Mouse (Mus musculus): ENCODE measurements at regions not wholly inside any gene's neighbourhood (a gene's known extent, or its start where the extent isn't known, plus 50 kb on each side); places are given as distances from the start of the nearest gene placed in this dataset.

GRCm38 (mm10) chr16:87067981-87068380, 286.0 kb upstream of the N6amt1 start:
- DNase-seq (ENCODE audit: low spot score) = no peak

DNA sequence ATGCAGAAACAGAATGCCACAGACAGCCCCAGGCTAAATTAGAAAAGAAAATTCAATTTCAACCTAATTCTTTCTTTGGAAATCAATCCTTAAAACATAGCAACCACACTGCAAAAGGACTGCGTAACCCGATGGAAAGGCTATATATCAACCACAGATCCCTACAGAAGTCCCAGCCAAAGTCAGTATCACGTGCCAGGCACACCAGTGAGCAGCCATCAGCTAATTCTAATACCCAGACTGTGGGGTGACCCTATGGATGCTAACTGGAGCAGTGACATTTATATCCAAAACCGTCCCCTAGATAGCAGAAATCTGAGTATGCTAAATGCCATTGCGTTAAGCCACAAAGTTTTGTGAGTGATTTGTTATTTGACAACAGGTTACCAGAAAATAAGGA, 286.5 kb upstream of the N6amt1 start:
- no peak for DNase-seq (ENCODE audit: low spot score)

DNA sequence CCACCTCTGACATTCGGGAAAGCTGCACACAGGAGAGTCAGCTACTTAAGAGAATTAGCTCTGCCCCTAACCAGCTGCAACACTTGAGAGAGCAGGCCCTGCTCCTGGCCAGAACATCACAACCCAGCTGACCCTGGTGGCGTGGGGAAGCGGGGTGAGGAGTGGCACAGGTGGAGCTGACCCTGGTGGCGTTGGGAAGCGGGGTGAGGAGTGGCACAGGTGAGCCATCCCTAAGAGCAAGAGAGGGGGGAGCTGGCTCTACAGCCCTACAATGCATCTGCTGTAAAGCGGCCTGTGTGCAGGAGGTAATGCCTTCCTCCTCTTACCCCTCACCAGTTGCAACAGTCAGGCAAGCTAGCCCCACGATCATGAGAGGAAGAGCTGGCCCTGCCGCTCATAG, 293.5 kb upstream of the N6amt1 start:
- no peak for DNase-seq (ENCODE audit: low spot score)

- no peak for DNase-seq (ENCODE audit: low spot score)
These were observed 304.1 kb upstream of the N6amt1 start for GRCm38 (mm10) chr16:87049741-87050383.

GRCm38 (mm10) chr16:87044773-87045561, 309.0 kb upstream of the N6amt1 start:
- DNase-seq (ENCODE audit: low spot score) = peak; percentile 35

GRCm38 (mm10) chr16:87043689-87044088, 310.3 kb upstream of the N6amt1 start:
- no peak for DNase-seq (ENCODE audit: low spot score)

- DNase-seq (ENCODE audit: low spot score) = no peak
These were observed 313.6 kb upstream of the N6amt1 start for GRCm38 (mm10) chr16:87040366-87040765.

DNA sequence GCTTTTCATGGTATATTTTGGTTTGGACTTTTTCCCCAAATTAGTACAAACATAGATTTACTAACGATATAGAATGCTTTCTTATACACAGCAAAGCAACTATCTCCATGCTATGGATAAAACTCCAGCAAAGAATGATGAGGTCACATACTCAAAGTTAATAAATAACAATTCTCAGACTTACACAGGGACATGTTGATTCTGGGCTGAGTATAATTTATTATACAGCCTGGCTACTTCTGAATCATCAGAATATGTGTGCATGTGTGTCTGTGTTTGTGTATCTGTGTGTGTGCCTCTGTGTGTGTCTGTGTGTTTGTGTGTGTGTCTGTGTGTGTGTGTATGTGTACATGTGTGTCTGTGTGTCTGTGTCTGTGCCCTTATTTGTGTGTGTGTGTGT, 314.1 kb upstream of the N6amt1 start:
- no peak for DNase-seq (ENCODE audit: low spot score)

- DNase-seq (ENCODE audit: low spot score) = no peak
These were observed 316.9 kb upstream of the N6amt1 start for GRCm38 (mm10) chr16:87037061-87037460.

DNA sequence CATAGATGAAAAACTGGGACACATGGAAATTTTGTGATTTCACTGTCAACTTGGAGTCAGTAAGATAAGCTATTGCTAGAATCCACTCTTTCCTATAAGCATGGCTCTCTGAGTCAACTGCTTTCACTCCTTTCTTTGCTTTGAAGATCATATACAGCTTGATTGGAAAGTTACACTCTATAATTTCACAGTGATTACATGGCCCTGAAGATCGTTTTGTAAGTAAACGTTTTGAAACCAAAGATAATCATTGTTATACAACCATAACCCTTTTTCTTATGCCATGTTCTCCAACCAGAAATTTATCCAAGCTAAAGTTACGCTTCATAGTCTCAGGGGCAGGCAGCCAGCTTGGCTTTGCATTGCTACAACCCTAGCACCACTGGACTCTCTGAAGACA, 322.1 kb upstream of the N6amt1 start:
- no peak for DNase-seq (ENCODE audit: low spot score)

DNA sequence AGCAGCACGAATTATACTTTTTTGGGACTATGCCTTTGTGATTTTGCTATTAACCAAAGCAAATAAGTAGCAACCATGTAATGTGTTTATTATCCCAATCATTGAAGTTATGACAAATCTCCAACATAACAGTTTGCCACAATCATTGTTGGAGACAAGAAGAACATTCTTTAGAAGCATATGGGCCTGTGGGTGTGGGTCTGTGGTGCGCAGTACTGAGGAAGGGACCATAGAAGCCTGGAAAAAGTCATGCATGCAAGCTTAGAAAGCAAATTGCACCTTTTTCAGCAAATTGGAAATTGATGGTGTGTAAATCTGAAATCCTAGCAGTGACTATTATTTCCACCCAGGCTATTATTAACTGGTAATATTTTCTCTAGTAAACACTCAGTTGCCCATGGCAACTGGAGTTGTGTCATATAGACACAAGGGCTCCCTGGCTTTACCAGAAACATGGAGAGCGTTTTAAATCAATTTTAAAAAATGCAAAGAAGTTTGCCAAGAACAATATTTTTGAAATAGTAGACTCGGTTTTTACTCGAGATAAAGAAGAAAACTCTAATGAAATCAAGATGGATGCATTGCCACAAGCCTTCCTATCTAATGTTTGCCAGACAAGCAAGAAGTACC, 325.4 kb upstream of the N6amt1 start:
- DNase-seq (ENCODE audit: low spot score) = no peak

DNA sequence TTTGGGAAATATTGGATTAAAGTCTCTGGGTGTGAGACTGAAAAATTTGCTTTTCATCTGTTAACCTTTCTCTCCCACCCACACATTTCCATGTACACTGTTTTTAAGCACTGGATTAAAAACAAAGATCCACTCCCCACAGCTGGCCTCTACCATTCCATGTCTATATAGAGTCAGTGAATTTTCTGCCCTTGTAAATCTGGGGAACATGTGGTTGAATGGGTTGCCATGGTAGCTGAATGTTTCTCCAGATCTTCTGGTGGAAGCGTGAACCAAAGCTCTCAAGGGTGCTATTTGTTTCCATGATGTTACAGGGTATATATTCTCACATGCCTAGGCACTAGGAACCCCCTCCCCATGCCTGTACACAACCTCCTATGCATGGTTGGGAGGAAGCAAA, 326.4 kb upstream of the N6amt1 start:
- DNase-seq (ENCODE audit: low spot score) = no peak

DNA sequence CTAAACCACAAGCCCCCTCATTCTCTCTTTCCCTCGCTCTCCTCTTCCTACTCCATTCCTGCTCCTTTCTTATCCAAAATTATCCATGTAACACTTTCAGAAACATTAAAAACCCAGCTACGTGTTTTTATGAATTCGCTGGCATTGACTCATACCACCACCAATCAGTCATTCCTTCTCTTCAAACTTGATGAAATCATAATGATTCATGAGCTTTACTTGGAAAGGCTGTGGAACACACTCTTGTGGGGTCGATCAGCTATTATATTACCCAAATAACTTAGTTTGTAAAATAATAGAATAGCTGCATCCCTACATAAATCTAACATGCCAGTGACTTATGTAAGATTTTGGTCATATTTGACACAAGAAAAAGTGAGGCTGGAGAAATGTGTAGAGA, 331.9 kb upstream of the N6amt1 start:
- no peak for DNase-seq (ENCODE audit: low spot score)

DNA sequence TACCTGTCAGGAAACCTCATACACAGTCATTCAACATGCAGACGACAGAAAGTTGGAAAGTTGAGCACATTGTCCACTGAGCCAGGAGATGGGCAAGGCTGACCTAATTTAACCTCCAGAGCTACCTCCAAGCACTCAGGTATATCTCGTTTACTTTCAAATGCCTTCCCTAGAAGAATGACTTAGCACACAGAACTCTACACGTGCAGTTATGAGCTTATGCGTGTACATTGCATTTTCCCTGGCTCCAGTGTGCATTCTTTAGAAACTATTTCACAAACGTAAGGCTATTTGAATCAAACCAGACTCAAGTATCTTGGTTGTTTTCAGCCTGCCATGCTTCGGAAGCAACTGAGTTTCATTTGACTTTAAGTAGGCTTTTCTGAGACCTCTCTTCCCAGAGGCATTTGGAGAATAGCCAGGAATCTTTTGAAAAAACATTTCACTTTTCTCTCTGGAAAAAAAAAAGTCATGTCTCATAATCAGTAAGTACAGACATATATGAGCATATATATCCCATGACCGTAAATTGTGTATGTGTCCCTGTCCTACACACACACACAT, 336.8 kb upstream of the N6amt1 start:
- DNase-seq (ENCODE audit: low spot score) = no peak

GRCm38 (mm10) chr16:87001579-87001978, 352.4 kb upstream of the N6amt1 start:
- peak; percentile 8 for DNase-seq (ENCODE audit: low spot score)

DNA sequence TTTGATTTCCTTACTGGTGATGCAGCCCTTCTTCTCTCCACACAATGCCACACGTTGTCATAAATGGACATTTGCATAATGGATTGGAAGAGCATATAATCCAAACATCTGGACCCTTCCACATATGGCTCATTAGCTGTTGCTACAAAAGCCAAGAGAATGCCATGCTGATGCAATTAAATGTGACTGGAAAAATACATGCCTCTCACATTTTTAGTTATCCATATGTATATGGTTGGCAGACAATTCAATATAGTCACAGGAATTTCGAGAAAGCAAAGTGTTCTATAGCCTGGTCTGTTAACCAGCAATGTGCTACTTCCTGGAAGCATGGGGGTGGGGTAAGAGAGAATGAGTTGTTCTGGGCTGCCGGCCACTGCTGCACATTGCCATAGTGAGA, 352.9 kb upstream of the N6amt1 start:
- peak; percentile 44 for DNase-seq (ENCODE audit: low spot score)

GRCm38 (mm10) chr16:86971691-86972090, 382.3 kb upstream of the N6amt1 start:
- no peak for DNase-seq (ENCODE audit: low spot score)

- no peak for DNase-seq (ENCODE audit: low spot score)
These were observed 404.3 kb upstream of the N6amt1 start for GRCm38 (mm10) chr16:86949681-86950080.

DNA sequence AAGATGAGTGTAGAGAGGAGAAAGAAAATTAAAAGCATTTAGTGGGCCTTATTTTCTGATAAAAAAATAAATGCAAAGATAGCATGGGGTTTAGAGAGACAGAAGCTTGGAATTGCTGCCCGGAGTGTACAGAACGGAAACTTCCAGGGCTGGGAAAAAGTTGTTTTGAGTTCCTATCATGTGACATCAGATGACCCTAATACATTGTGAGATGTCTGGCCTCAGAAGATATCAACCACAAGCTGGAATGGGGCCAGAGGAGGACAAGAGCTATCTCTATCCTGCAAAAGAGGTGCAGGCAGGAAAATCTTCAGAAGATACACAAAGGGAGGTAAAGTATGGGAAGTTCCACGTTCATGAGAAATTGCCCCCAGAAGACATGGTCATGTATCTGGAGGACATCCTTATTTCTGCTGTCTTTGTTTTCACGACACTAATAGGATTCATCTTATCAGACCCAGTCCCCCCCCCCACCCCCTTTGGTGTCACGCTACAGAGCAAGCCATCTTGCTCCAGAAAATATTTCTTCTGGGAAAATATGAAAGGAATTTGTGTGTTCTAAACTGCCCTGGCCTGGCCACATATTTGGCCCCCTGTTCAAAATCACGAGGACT, 408.3 kb upstream of the N6amt1 start:
- DNase-seq (ENCODE audit: low spot score) = no peak

- no peak for DNase-seq (ENCODE audit: low spot score)
These were observed 408.9 kb upstream of the N6amt1 start for GRCm38 (mm10) chr16:86945058-86945457.

GRCm38 (mm10) chr16:86934989-86935388, 419.0 kb upstream of the N6amt1 start:
- DNase-seq (ENCODE audit: low spot score) = no peak

DNA sequence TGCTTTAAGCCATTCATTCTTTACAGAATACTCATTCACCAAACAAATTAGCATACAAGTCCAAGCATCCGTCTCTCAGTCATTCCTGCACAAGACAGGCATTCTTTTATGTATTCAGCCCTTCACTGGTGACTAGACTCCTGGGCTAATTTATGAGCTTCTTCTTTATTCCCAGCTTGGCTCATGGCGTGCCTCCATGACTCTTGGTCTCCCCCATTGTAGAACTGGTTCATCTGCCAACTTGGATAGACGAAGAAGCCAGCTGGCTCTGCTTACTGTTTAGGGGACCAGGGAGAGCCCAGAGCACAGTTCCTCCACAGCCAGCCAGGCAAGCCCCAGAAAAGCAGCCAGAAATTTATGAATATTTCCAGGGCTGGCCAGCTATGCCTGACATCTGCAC, 421.2 kb upstream of the N6amt1 start:
- DNase-seq (ENCODE audit: low spot score) = no peak

All from retina, embryonic 14.5 days (tissue).